Mouse (Mus musculus): Measurements from ENCODE around the gene Gm10837.

- TF ChIP-seq EP300 (IDR thresholded peaks at IDR 0.05; ENCODE audit: low read depth) = no peak
- TF ChIP-seq CTCF (IDR thresholded peaks at IDR 0.05; ENCODE audit: low read depth) = no peak
Measured at GRCm38 (mm10) chr14:122490441-122491328, at the start of gene Gm10837.

Data from liver, postnatal 0 days (tissue).